Mouse (Mus musculus): Measurements from ENCODE around the gene Gli1. TPM values are rescaled to one million over a fixed set of nuclear protein-coding genes. Genes with fewer than 3 reads are reported as not detected.

The Gli1 gene
- polyA plus RNA-seq, 1 experiment from 2014 or later, result 16.9 TPM

- TF ChIP-seq CTCF (IDR thresholded peaks at IDR 0.05; ENCODE audit: low read depth), result no peak
- Histone ChIP-seq H3K4me3 (ENCODE audit: low read depth, low read length) (no peak overlapping the region), H3K9me3 (ENCODE audit: low read depth, low read length) (no peaks in the 10 kb centered on the region), H3K4me1 (ENCODE audit: insufficient read depth) (no peaks in the 10 kb centered on the region), H3K27me3 (ENCODE audit: insufficient read depth, low read length) (no peaks in the 10 kb centered on the region), H3K27ac (ENCODE audit: low read depth) (no peak overlapping the region), H3K9ac (no peak overlapping the region), H3K36me3 (ENCODE audit: insufficient read depth) (peaks cover 100% of the 10 kb centered on the region), H3K4me2 (no peak overlapping the region)
- ATAC-seq (ENCODE audit: insufficient read depth), result no peak
- DNase-seq, result no peak
- WGBS, result 93% methylated on average over 6 of the region's 6 CpGs
Observed at GRCm38 (mm10) chr10:127300361-127300760, 41.4 kb downstream of the Gli1 start.

- WGBS, result 87% methylated on average over 16 of the region's 16 CpGs
- Histone ChIP-seq H3K27me3 (ENCODE audit: insufficient read depth, low read length) (no peaks in the 10 kb centered on the region), H3K4me3 (ENCODE audit: low read depth, low read length) (no peak overlapping the region), H3K36me3 (ENCODE audit: insufficient read depth) (peaks cover 90% of the 10 kb centered on the region), H3K4me1 (ENCODE audit: insufficient read depth) (no peaks in the 10 kb centered on the region; the same call in 1 of the 2 replicates), H3K9me3 (ENCODE audit: low read depth, low read length) (no peaks in the 10 kb centered on the region), H3K9ac (no peak overlapping the region), H3K4me2 (no peak overlapping the region), H3K27ac (ENCODE audit: low read depth) (no peak overlapping the region)
- no peak for DNase-seq
- no peak for ATAC-seq (ENCODE audit: insufficient read depth)
- TF ChIP-seq CTCF (IDR thresholded peaks at IDR 0.05; ENCODE audit: low read depth), result no peak
Observed at GRCm38 (mm10) chr10:127297015-127297871, 44.5 kb downstream of the Gli1 start.

- no peak for DNase-seq
- ATAC-seq (ENCODE audit: insufficient read depth), result no peak
- Histone ChIP-seq H3K9ac (no peak overlapping the region), H3K4me2 (no peak overlapping the region), H3K4me3 (ENCODE audit: low read depth, low read length) (no peak overlapping the region), H3K9me3 (ENCODE audit: low read depth, low read length) (no peaks in the 10 kb centered on the region), H3K27me3 (ENCODE audit: insufficient read depth, low read length) (no peaks in the 10 kb centered on the region), H3K4me1 (ENCODE audit: insufficient read depth) (peaks cover 10% of the 10 kb centered on the region; the same call in 1 of the 2 replicates), H3K27ac (ENCODE audit: low read depth) (no peak overlapping the region), H3K36me3 (ENCODE audit: insufficient read depth) (peaks cover 80% of the 10 kb centered on the region)
- TF ChIP-seq CTCF (IDR thresholded peaks at IDR 0.05; ENCODE audit: low read depth), result no peak
- WGBS, result 83% methylated on average over 24 of the region's 24 CpGs
Observed at GRCm38 (mm10) chr10:127295986-127296794, 45.6 kb downstream of the Gli1 start.

- Histone ChIP-seq H3K4me3 (ENCODE audit: low read depth, low read length) (no peak overlapping the region), H3K4me2 (no peak overlapping the region), H3K4me1 (ENCODE audit: insufficient read depth) (peaks cover 10% of the 10 kb centered on the region; the same call in 1 of the 2 replicates), H3K27me3 (ENCODE audit: insufficient read depth, low read length) (no peaks in the 10 kb centered on the region), H3K9me3 (ENCODE audit: low read depth, low read length) (no peaks in the 10 kb centered on the region), H3K27ac (ENCODE audit: low read depth) (no peak overlapping the region), H3K9ac (no peak overlapping the region), H3K36me3 (ENCODE audit: insufficient read depth) (peaks cover 68% of the 10 kb centered on the region)
- WGBS, result 87% methylated on average over 10 of the region's 10 CpGs
- no peak for ATAC-seq (ENCODE audit: insufficient read depth)
- no peak for TF ChIP-seq CTCF (IDR thresholded peaks at IDR 0.05; ENCODE audit: low read depth)
- no peak for DNase-seq
Observed at GRCm38 (mm10) chr10:127294895-127295510, 46.8 kb downstream of the Gli1 start.

GRCm38 (mm10) chr10:127293590-127294113 lies 48.1 kb downstream of the Gli1 start:
- H3K4me3 ChIP-seq (ENCODE audit: low read depth, low read length), result no peak overlapping the region
- H3K4me1 ChIP-seq (ENCODE audit: insufficient read depth), result peaks cover 16% of the 10 kb centered on the region; the same call in 1 of the 2 replicates
- H3K9me3 ChIP-seq (ENCODE audit: low read depth, low read length), result no peaks in the 10 kb centered on the region
- H3K9ac ChIP-seq, result no peak overlapping the region
- H3K27me3 ChIP-seq (ENCODE audit: insufficient read depth, low read length), result no peaks in the 10 kb centered on the region
- H3K36me3 ChIP-seq (ENCODE audit: insufficient read depth), result peaks cover 54% of the 10 kb centered on the region
- 0 out of 2 replicates have a peak overlapping the region, but pooled peaks have one; percentile 32 for H3K4me2 ChIP-seq
- no peak overlapping the region for H3K27ac ChIP-seq (ENCODE audit: low read depth)
- TF ChIP-seq CTCF (IDR thresholded peaks at IDR 0.05; ENCODE audit: low read depth), result no peak
- WGBS, result 83% methylated on average over 3 of the region's 3 CpGs
- DNase-seq, result no peak
- ATAC-seq (ENCODE audit: insufficient read depth), result no peak

DNA sequence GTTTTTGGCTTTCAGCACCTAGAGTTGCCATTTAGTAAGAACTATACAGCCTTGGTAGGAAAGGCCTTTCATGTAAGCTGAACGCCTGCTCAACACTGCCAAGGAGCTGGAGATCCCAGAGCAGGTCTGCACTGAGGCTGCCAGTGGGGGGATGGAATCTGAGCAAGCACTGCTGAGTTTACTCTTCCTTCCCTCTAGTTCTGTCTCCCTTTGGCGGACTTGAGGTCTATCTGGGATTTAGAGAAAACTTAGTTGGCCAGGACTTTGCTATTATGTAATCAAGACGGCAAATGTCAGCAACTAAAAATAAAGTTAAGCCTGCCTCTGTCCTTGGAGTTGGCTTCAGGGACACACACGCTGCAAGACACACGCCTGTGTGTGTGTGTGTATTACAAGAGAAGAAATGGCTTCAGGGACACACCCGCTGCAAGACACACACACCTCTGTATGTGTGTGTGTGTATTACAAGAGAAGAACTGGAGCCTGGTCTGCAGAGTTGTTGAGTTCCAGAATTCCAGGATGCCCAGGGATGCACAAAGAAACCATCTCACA lies 48.7 kb downstream of the Gli1 start:
- ATAC-seq (ENCODE audit: insufficient read depth) (no peak), DNase-seq (no peak)
- no peaks in the 10 kb centered on the region for H3K9me3 ChIP-seq (ENCODE audit: low read depth, low read length)
- H3K4me1 ChIP-seq (ENCODE audit: insufficient read depth), result peaks cover 16% of the 10 kb centered on the region; the same call in 1 of the 2 replicates
- TF ChIP-seq CTCF (IDR thresholded peaks at IDR 0.05; ENCODE audit: low read depth), result no peak
- no peak overlapping the region for H3K27ac ChIP-seq (ENCODE audit: low read depth)
- 74% methylated on average over 6 of the region's 6 CpGs for WGBS
- H3K4me2 ChIP-seq, result peak overlapping the region; percentile 32; the same call in 1 of the 2 replicates
- no peak overlapping the region for H3K4me3 ChIP-seq (ENCODE audit: low read depth, low read length)
- H3K36me3 ChIP-seq (ENCODE audit: insufficient read depth), result peaks cover 48% of the 10 kb centered on the region
- H3K27me3 ChIP-seq (ENCODE audit: insufficient read depth, low read length), result no peaks in the 10 kb centered on the region
- H3K9ac ChIP-seq, result no peak overlapping the region
